Mouse (Mus musculus) left cerebral cortex, postnatal 4 days (tissue): ENCODE measurements around the gene Nos2. TPM values are rescaled to one million over a fixed set of nuclear protein-coding genes. Genes with fewer than 3 reads are reported as not detected.

ENCODE experiments used
- DNase-seq: peaks from one replicate; pipeline ENCODE4 v3.0.0-alpha.2; 2022
- intact Hi-C: fragments of 180-260 bp; cut with DNase I; formaldehyde crosslinking; loops from one replicate; pipeline ENCODE4 v1.15.1; 2025
- total RNA-seq, 2 experiments: library from RNA; stranded (reverse); gene quantifications; 2 replicates each; pipeline ENCODE4 v1.2.3; 2021

The Nos2 gene
- total RNA-seq, 2 experiments from 2014 or later = 1.6 to 1.7 TPM

GRCm38 (mm10) chr11:78956260-78956659 lies 35.7 kb downstream of the Nos2 start:
- intact Hi-C loops = loop anchor here (5.0 to 10.0 kb wide), 2 partner anchors 94 to 401 kb away; partner anchors contain the start of gene Tmem97
- peak; percentile 83 for DNase-seq

GRCm38 (mm10) chr11:78959367-78959766 lies 38.8 kb downstream of the Nos2 start:
- DNase-seq = no peak
- intact Hi-C loops = loop anchor here (5.0 to 10.0 kb wide), 2 partner anchors 97 to 405 kb away; partner anchors contain the start of gene Tmem97

GRCm38 (mm10) chr11:78959841-78960520 lies 39.4 kb downstream of the Nos2 start:
- intact Hi-C loops = loop anchor here (5.0 to 10.0 kb wide), 3 partner anchors 98 to 405 kb away; partner anchors contain the start of gene Tmem97

GRCm38 (mm10) chr11:78961221-78961620 lies 40.6 kb downstream of the Nos2 start:
- intact Hi-C loops = loop anchor here (10.0 kb wide), 1 partner anchor 254 kb away; no protein-coding TSS in a partner anchor
- no peak for DNase-seq

More at GRCm38 (mm10) chr11:78959841-78960520, 39.4 kb downstream of the Nos2 start:
- no peak for DNase-seq

GRCm38 (mm10) chr11:78967371-78967770 lies 46.8 kb downstream of the Nos2 start:
- intact Hi-C loops = loop anchor here (10.0 kb wide), 1 partner anchor 247 kb away; no protein-coding TSS in a partner anchor
- DNase-seq = peak; percentile 48

GRCm38 (mm10) chr11:78968121-78968520 lies 47.5 kb downstream of the Nos2 start:
- no peak for DNase-seq
- intact Hi-C loops = loop anchor here (10.0 kb wide), 1 partner anchor 247 kb away; no protein-coding TSS in a partner anchor

- intact Hi-C loops = no loop called here
- DNase-seq = no peak
Measured at GRCm38 (mm10) chr11:78971096-78971495, 50.5 kb downstream of the Nos2 start.

- intact Hi-C loops = no loop called here
- DNase-seq = no peak
Measured at GRCm38 (mm10) chr11:78971746-78972145, 51.2 kb downstream of the Nos2 start.

- DNase-seq = no peak
- intact Hi-C loops = no loop called here
Measured at GRCm38 (mm10) chr11:78972328-78972727, 51.7 kb downstream of the Nos2 start.

GRCm38 (mm10) chr11:78972811-78973351 lies 52.3 kb downstream of the Nos2 start:
- no peak for DNase-seq
- intact Hi-C loops = no loop called here

- peak; percentile 42 for DNase-seq
- intact Hi-C loops = no loop called here
Measured at GRCm38 (mm10) chr11:78973381-78974150, 53.0 kb downstream of the Nos2 start.

- intact Hi-C loops = no loop called here
Measured at GRCm38 (mm10) chr11:78976731-78977510, 56.3 kb downstream of the Nos2 start.

GRCm38 (mm10) chr11:78978176-78979019 lies 57.8 kb downstream of the Nos2 start:
- DNase-seq = no peak
- intact Hi-C loops = no loop called here

More at GRCm38 (mm10) chr11:78976731-78977510, 56.3 kb downstream of the Nos2 start:
- no peak for DNase-seq

- DNase-seq = no peak
- intact Hi-C loops = no loop called here
Measured at GRCm38 (mm10) chr11:78980083-78980634, 59.6 kb downstream of the Nos2 start.

- no peak for DNase-seq
- intact Hi-C loops = no loop called here
Measured at GRCm38 (mm10) chr11:78982042-78982441, 61.5 kb downstream of the Nos2 start.

GRCm38 (mm10) chr11:78982513-78983291 lies 62.1 kb downstream of the Nos2 start:
- DNase-seq = no peak
- intact Hi-C loops = no loop called here

- intact Hi-C loops = no loop called here
- no peak for DNase-seq
Measured at GRCm38 (mm10) chr11:78983539-78983938, 63.0 kb downstream of the Nos2 start.

- intact Hi-C loops = no loop called here
- no peak for DNase-seq
Measured at GRCm38 (mm10) chr11:78984483-78985177, 64.0 kb downstream of the Nos2 start, which contains the start of gene Lgals9. Gene Lgals9 (minus strand): TSS chr11:78984946.
